Mouse (Mus musculus): ENCODE results near the gene Srsf3. TPM values are rescaled to one million over a fixed set of nuclear protein-coding genes. Genes with fewer than 3 reads are reported as not detected.

The Srsf3 gene
- total RNA-seq, 2 experiments from 2014 or later = 352 to 499 TPM

GRCm38 (mm10) chr17:29044146-29044924 lies 11.9 kb downstream of the Srsf3 start:
- no peak for ATAC-seq (replicated peaks; ENCODE audit: low FRiP score, poor library complexity, severe bottlenecking)

DNA sequence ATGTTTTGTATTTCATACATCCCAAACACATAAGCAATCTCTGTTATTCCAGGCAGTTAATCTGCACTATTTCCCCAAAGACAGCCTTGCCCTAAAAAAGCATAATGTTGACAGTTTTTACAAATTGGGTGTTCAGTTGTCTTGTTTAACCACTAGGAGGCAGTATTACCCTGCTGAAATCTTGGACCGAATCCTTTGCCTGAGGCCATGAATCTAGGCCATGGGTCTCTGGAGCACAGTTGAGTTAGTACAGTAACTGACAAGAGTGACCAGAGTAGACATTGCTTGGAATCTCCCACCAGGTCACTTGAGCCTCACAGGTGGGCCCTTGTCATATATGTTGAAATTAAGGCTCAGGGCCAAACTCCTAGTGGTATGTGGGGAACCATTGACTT lies 12.5 kb downstream of the Srsf3 start:
- no peak for ATAC-seq (replicated peaks; ENCODE audit: low FRiP score, poor library complexity, severe bottlenecking)

DNA sequence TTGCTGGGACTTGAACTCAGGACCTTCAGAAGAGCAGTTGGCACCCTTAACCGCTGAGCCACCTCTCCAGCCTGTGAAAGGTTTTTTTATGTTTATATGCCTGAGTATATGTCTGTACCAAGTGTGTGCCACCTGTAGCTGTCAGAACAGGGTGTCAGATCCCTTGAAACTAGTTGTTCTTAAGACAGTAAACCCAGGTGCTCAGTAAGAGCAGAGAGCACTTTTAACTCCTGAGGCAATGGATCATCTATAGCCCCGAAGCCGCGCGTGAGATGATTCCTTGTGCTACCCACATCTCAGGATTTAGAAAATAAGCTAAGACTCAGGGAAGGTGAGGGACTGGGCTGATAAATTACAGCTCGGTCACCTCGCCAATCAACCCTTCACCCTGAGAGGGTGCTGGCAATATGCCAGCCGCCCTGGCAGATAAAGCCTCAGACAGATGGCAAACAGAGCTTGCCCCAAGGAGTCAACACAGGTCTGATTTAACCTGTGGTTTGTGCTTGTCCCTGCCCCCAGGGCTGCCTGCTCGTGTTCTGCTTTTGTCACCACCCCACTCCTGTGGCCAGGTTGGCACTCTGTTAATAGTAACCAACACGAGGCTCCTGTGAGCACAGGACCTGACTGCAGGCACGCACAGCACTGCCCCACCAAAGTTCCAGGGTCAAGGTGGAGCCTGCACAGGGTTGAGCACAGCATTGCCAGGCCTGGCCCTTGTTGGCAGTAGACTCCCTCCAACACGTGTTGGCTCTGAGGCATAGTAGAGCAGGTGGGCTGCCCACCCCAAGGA lies 13.5 kb downstream of the Srsf3 start:
- peak; percentile 69 for ATAC-seq (replicated peaks; ENCODE audit: low FRiP score, poor library complexity, severe bottlenecking)

DNA sequence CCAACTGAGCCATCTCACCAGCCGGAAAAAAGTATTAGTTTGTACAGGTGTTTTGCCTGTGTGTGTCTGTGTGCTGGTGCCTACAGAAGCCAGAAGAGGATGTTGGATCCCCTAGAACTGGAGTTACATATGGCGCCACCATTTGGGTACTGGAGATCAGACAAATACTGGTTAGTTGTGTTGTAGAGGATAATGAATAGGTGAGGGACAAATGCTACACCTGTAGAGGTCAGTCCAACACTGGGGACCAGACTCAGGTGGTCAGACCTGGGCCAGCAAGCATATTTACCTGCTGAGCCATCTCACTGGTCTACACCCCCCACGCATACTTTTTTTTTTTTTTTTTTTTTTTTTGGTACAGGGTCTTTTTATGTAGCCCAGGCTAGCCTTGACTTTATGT lies 14.4 kb downstream of the Srsf3 start:
- no peak for ATAC-seq (replicated peaks; ENCODE audit: low FRiP score, poor library complexity, severe bottlenecking)

GRCm38 (mm10) chr17:29047697-29048514 lies 15.5 kb downstream of the Srsf3 start:
- no peak for ATAC-seq (replicated peaks; ENCODE audit: low FRiP score, poor library complexity, severe bottlenecking)

- peak; percentile 69 for ATAC-seq (replicated peaks; ENCODE audit: low FRiP score, poor library complexity, severe bottlenecking)
These were observed 16.5 kb downstream of the Srsf3 start for GRCm38 (mm10) chr17:29048748-29049507.

GRCm38 (mm10) chr17:29049508-29049889 lies 17.1 kb downstream of the Srsf3 start:
- no peak for ATAC-seq (replicated peaks; ENCODE audit: low FRiP score, poor library complexity, severe bottlenecking)

- ATAC-seq (replicated peaks; ENCODE audit: low FRiP score, poor library complexity, severe bottlenecking) = no peak
These were observed 17.5 kb downstream of the Srsf3 start for GRCm38 (mm10) chr17:29049923-29050322.

DNA sequence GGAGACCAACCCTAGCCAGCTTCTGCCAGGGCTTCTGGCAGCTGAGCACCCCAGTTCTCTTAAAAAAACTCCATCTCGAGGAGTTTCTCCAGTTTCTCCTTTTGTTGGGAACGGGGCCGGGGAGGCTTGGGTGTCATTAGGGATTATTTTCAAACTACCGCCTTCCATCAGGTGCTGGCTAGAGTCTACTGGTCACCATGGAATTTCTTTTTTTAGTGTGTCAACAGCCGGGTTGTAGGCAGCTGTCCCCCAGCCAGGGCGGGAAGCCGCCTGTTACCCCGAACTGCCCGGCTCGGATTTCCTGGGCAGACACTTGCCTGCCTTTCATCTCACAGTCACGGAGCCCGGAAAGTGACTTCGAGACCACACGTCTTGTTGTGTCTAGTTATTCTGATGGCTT lies 18.4 kb downstream of the Srsf3 start:
- no peak for ATAC-seq (replicated peaks; ENCODE audit: low FRiP score, poor library complexity, severe bottlenecking)

- ATAC-seq (replicated peaks; ENCODE audit: low FRiP score, poor library complexity, severe bottlenecking) = no peak
These were observed 20.6 kb downstream of the Srsf3 start for GRCm38 (mm10) chr17:29053067-29053466.

DNA sequence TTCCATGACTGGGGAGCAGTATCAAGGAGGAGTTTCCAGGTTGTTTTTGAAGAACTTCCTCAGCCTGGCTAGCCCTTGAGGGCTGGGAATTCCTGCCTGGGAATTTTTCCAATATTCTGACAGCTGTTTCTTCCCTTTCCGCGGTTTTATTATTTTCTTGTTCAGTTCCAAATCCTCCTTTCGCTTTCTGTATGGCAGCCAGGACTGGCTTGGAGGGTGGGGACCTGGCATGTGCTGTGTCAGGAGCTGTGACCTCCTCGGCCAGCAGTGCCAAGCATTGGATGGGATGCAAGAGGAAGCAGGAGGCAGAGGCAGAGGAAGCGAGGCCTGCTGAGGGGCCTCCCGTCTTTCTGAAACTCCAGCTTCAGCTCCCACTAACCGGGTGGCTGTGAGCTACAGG lies 21.4 kb downstream of the Srsf3 start:
- ATAC-seq (replicated peaks; ENCODE audit: low FRiP score, poor library complexity, severe bottlenecking) = no peak

DNA sequence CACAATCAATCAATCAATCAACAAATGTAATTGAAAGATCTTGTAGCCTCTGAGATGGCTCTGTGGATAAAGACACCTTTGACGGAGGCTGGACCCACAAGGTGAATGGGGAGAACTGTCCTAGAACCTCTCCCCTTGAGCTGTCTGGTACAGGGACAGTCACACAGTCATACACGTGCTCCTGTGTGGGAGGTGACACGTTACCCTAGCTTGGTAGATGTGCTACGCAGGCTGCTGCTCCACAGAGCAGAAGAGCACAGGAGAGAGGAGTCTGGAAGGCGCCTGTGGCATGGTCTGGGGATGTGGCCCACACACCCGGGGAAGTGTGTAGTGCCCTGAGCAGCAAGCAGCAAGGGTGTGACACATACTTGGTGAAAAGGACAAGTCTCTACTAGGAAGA lies 22.0 kb downstream of the Srsf3 start:
- ATAC-seq (replicated peaks; ENCODE audit: low FRiP score, poor library complexity, severe bottlenecking) = no peak

GRCm38 (mm10) chr17:29055586-29055985 lies 23.2 kb downstream of the Srsf3 start:
- ATAC-seq (replicated peaks; ENCODE audit: low FRiP score, poor library complexity, severe bottlenecking) = no peak

- ATAC-seq (replicated peaks; ENCODE audit: low FRiP score, poor library complexity, severe bottlenecking) = no peak
These were observed 23.8 kb downstream of the Srsf3 start for GRCm38 (mm10) chr17:29056207-29056606.

GRCm38 (mm10) chr17:29056699-29057151 lies 24.3 kb downstream of the Srsf3 start:
- ATAC-seq (replicated peaks; ENCODE audit: low FRiP score, poor library complexity, severe bottlenecking) = no peak

DNA sequence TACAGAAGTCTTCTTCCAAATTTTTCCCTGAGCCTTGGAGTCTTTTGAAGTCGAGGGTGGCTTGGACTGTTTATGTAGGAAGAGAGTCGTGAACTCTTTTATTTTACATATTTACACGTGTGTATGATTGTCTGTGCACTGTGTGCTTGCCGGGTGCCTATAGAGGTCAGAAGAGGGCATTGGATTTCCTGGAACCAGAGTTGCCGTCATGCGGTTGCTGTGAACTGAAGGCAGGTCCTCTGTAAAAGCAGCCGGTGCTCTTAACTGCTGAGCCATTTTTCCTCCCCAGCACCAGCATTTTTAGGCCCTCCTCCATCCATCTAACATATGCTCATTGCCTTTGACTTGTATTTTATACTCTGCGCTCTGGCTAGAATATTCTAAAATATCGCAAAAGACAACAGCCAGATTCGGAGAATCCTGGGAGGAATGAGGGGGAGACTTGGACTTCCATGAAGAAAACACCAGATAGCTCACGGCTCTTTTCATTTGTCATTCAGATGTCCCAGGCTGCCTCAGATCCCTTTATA lies 25.0 kb downstream of the Srsf3 start:
- no peak for ATAC-seq (replicated peaks; ENCODE audit: low FRiP score, poor library complexity, severe bottlenecking)

DNA sequence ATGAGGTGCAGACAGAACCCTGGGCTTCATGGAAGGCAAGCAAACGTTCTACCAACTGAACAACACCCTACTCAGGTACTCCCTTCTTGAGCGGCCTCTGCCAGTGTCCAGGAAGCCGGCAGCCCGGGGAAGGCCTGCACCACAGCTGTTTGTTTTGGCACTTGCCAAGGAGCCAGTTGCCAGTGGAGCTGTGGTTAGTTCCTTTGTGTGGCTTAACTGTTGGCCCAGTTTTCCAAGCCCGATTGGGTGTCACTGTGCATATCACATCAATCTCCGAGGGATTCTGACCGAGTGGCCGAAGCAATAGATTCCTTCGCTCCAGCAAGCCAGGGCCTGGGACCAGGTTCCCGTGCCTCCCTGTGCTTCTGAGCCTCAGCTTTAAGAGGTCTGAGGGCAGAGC lies 25.5 kb downstream of the Srsf3 start:
- ATAC-seq (replicated peaks; ENCODE audit: low FRiP score, poor library complexity, severe bottlenecking) = no peak

DNA sequence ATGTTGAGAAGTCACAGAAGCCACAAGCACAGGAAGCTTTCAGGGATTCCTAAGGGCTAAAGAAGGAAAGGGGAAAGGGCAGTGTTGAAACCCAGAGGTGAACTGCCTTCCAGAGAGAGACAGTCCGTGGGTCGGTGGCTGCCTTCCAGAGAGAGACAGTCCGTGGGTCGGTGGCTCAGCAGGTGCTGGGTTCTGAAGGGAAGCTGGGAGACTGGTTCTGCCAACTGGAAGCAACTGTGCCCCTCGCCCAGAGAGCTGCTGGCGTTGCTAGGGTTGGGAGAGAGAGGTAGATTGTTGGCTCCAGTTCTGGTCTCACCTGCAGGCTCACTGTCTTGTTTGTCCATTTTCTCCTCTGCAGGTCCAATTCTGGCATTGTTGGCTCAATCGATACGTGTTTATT lies 26.1 kb downstream of the Srsf3 start:
- ATAC-seq (replicated peaks; ENCODE audit: low FRiP score, poor library complexity, severe bottlenecking) = no peak

DNA sequence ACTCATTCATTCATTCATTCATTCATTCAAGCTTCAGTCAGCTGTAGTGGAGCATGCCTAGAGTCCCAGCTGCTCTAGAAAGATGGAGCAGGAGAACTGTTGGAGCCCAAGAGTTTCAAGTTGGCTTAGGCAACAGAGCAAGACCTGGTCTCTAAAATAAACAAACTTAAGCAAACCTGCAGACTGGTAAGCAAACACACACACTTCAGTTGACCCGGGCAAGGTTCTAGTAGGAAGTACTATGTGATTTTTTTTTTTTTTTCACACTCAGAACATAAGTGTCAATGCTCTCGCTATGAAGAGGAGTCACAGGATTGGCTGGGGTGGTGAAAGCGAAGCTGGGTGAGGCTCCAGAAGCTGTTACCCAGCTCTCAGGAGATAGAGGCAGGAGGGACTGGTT lies 27.2 kb downstream of the Srsf3 start:
- ATAC-seq (replicated peaks; ENCODE audit: low FRiP score, poor library complexity, severe bottlenecking) = no peak
